15 mouse cellular contexts compared by ENCODE assay signal in the genomic region with DNA sequence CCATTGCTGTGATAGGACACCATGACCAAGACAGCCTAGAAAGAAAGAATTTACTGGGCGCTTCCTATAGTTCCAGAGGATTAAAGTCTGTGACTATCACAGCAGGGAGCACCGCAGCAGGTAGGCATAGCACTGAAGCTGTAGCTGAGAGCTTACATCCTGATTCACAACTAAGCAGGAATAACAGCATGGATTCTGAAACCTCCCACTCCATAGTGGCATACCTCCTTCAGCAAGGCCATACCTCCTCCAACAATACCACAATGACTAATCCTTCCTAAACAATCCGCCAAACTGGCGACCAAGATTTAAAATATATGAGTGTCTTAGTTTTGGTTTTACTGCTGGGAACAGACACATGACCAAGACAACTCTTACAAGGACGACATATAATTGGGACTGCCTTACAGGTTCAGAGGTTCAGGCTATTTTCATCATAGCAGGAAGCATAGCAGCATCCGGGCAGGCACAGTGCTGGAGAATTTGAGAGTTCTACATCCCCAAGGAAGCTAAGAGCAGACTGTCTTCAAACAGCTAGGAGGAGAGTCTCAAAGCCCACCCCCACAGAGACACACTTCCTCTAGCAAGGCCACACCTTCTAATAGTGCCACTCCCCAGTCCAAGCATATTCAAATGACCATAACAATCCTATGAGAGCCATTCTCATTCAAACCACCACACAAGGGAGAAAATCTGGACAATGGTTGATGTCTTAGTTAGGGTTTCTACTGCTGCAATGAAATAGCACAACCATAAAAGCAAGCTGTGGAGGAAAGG.
"Had no signal": no experiment of that assay in that cellular context is flagged by ENCODE, and none has a peak within 500 bp of the region (broad histone marks: within the 10 kb centered on the region; RNA-seq: fewer than 3 reads in every experiment).

No protein-coding gene starts in this region.

- H3K27me3 ChIP-seq: liver, embryonic 13.5 days; stomach, embryonic 15.5 days had no signal

- H3K27ac ChIP-seq: kidney, postnatal 0 days; layer of hippocampus, adult 2 months; left cerebral cortex, adult 2 months; liver, embryonic 13.5 days; stomach, embryonic 15.5 days had no signal

- H3K36me3 ChIP-seq: liver, embryonic 13.5 days; stomach, embryonic 15.5 days had no signal

- H3K9ac ChIP-seq: liver, embryonic 13.5 days; stomach, embryonic 15.5 days had no signal

- H3K4me1 ChIP-seq: stomach, embryonic 15.5 days had no signal

- H3K4me3 ChIP-seq: layer of hippocampus, adult 2 months; left cerebral cortex, adult 2 months; liver, embryonic 13.5 days; stomach, embryonic 15.5 days had no signal

- H3K9me3 ChIP-seq: liver, embryonic 13.5 days; stomach, embryonic 15.5 days had no signal

- DNase-seq: kidney, adult 11 months; layer of hippocampus, adult 9-11 months; liver, embryonic 13.5 days; lung, adult 2 months; lung, postnatal 14 days; lung, postnatal 4 days; midbrain, embryonic 14.5 days; right cerebral cortex, adult 18-20 months; right cerebral cortex, postnatal 14 days; spleen, adult 18-20 months; thymus, postnatal 25 days had no signal
